Mouse (Mus musculus): ENCODE measurements at regions not wholly inside any gene's neighbourhood (a gene's known extent, or its start where the extent isn't known, plus 50 kb on each side); places are given as distances from the start of the nearest gene placed in this dataset.

DNA sequence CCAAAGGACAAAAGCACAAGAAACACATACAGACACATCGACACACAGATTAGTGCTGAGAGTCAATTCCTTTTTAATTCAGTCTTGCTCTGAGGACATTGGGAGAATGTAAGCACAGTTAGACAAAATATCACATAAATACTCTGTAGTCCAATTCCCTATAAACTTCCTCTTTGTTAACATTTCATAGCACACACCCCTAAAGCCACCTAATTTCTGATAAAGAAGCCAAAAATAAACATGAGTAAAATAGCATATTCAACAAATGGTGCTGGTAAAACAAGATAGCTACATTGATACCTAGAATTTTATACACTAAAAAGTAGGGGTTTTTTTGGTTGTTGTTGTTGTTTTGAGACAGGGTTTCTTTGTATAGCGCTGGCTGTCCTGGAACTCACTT is 356.6 kb downstream of the Smarca1 start:
- no peak for TF ChIP-seq CTCF (IDR thresholded peaks at IDR 0.05; ENCODE audit: borderline replicate concordance, extremely low read depth, insufficient read depth, insufficient read length)
- TF ChIP-seq POLR2A (IDR thresholded peaks at IDR 0.05; ENCODE audit: borderline replicate concordance, extremely low read depth, insufficient read depth, insufficient read length, poor library complexity, severe bottlenecking), result no peak
- DNase-seq (ENCODE audit: low read depth), result no peak

DNA sequence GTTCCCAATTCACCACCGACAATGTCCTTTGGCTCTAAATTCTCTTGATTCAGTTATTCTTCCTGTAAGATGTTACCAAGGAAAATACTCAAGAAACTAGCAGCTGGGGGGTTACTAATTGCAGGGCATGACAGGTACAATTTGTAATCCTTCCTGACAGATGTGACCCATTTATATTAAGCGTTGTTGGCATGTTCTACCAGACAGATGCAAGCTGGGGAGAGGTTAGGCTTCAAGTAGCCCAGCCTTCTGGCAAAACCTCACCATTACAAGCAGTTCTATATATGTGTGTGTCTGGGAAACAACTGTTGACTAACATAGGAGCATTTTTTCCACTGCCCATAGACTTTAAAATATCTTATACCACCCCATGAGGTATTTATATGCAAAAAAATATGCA is 397.7 kb downstream of the Smarca1 start:
- TF ChIP-seq CTCF (IDR thresholded peaks at IDR 0.05; ENCODE audit: borderline replicate concordance, extremely low read depth, insufficient read depth, insufficient read length), result no peak
- TF ChIP-seq POLR2A (IDR thresholded peaks at IDR 0.05; ENCODE audit: borderline replicate concordance, extremely low read depth, insufficient read depth, insufficient read length, poor library complexity, severe bottlenecking), result no peak
- DNase-seq (ENCODE audit: low read depth), result peak; percentile 5

DNA sequence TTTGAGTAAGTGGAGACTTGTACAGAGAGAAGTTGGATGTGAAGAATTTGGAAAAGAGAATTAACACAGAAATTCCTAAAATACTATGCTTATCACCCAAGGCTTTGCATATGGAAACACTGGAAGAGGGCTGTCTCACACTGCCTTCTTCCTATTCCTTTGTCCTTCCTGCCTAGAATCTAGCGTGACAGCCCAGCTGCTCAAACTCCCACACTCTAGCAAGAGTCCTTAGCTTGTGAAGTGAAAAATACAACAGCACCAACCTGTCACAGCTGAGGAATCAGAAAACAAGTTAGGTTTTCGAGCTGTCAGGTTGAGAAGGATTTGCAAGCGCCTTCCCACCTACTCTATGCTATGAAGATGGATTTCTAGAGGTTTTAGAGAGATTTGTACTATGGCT is 410.0 kb downstream of the Smarca1 start:
- DNase-seq (ENCODE audit: low read depth), result no peak
- TF ChIP-seq CTCF (IDR thresholded peaks at IDR 0.05; ENCODE audit: borderline replicate concordance, extremely low read depth, insufficient read depth, insufficient read length) (no peak), POLR2A (IDR thresholded peaks at IDR 0.05; ENCODE audit: borderline replicate concordance, extremely low read depth, insufficient read depth, insufficient read length, poor library complexity, severe bottlenecking) (no peak)

DNA sequence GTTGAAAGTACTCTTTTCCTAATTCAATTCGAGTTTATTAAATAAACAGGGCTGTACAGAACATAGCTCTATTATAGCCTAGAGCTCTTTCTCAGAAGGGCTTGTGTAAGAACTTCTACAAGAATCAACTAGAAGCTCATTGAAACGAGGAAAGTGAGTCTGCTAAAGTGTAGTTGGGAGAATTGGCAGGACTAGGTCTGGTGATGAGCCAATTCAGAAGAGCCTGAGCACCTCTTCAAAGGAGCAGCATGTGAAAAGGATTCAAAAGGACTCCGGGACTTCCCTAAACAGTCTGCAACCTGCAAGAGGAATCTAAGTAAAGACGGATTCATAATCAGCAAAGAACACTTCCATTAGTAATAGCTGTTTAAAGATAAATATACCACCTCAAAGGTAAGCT is 414.5 kb downstream of the Smarca1 start:
- DNase-seq (ENCODE audit: low read depth), result peak; percentile 14
- TF ChIP-seq POLR2A (IDR thresholded peaks at IDR 0.05; ENCODE audit: borderline replicate concordance, extremely low read depth, insufficient read depth, insufficient read length, poor library complexity, severe bottlenecking) (no peak), CTCF (IDR thresholded peaks at IDR 0.05; ENCODE audit: borderline replicate concordance, extremely low read depth, insufficient read depth, insufficient read length) (no peak)

DNA sequence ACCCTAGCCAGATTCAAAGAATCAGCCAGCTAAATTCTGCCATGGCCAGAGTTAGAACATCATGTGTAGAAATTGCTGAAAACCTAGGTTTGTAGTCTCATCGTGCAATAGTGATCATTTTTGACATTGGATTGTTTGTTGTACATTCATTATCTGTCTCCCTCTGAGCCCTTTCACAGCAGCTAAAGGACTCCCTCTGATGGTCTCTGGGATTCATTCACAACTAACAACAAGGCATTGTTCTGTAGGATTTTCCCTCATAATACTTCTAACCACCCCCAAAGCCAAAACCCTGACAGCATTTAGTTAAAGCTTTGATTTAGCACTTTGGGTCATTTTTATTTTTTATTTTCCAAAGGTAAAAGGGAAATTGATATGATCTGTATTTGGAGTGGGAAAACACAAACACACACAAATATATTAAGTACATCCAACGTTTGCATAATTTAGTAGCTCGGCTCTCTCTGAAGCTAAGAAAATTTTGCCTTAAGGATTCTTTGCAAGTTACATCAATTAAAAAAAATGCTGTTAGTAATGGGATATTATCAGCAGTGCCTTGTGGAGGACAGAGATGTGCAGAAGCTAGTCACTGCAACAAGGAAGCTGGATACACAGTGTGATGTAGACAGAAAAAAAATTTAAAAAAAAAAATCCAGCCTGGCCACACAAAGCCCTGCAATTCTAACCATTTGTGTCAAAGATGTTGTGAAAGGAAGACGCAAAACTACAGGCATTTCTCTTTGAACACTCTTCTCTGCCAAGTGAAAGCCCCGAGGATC is 425.9 kb downstream of the Smarca1 start:
- peak; percentile 64 for DNase-seq (ENCODE audit: low read depth)
- TF ChIP-seq POLR2A (IDR thresholded peaks at IDR 0.05; ENCODE audit: borderline replicate concordance, extremely low read depth, insufficient read depth, insufficient read length, poor library complexity, severe bottlenecking) (no peak), CTCF (IDR thresholded peaks at IDR 0.05; ENCODE audit: borderline replicate concordance, extremely low read depth, insufficient read depth, insufficient read length) (no peak)

DNA sequence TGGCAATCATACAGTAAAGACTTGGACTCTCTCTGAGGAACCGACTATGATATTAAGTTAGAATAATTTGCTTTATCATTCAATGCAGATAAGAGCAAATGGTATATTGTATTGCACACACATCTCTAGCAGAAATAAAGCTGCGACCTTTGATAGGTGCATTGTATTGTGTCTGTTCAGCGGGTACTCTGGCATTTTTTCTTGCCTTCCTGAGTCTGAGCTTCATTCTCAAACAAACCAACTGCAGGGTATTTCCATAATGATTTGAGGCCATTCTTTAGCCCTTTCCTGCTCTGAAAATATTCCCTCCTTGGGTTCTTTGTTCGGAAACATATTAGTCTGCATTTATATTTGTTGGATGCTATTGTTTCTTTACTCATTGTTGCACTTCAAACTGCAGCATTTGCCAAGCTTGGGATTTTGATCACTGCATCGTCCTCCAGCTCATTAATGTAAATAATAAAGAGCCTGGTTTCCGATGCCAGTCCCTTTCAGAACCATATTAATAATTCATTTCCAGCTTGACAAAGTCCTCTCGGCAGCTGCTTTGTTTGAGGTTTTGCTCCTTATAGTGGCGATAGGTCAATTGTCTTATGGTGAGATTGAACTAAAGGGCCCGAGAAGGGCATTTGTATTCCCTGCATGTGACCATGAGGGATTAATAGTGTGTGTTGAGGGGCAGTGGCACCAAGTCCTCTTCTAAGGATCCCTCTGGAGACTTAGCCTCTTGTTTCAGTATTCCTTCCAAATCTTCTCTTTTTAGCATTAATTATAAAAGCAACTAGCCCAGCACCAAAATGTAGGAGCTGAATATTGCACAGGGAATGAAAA is 430.9 kb downstream of the Smarca1 start:
- DNase-seq (ENCODE audit: low read depth), result peak; percentile 57
- TF ChIP-seq POLR2A (IDR thresholded peaks at IDR 0.05; ENCODE audit: borderline replicate concordance, extremely low read depth, insufficient read depth, insufficient read length, poor library complexity, severe bottlenecking), result no peak
- TF ChIP-seq CTCF (IDR thresholded peaks at IDR 0.05; ENCODE audit: borderline replicate concordance, extremely low read depth, insufficient read depth, insufficient read length), result no peak
